Mouse (Mus musculus) lung, postnatal 0 days (tissue): Measurements from ENCODE around the gene Usp8. TPM values are rescaled to one million over a fixed set of nuclear protein-coding genes. Genes with fewer than 3 reads are reported as not detected.

Experiments used
- ATAC-seq: fragments of 200-750 bp; cut with Nextera tagmentation; 2 replicates; pipeline ENCODE4 v1.8.0; 2017; ENCODE audit warnings: moderate library complexity
- DNase-seq: peaks from one replicate; pipeline ENCODE4 v3.0.0-alpha.2; 2016; ENCODE audit warnings: low spot score
- H3K27ac ChIP-seq: fragments of 300-500 bp; sonication (generic); 2 replicates; pipeline ENCODE4 v1.5.1; 2014; ENCODE audit warnings: antibody characterized with exemption, mild to moderate bottlenecking, low read length, mixed read lengths
- H3K27me3 ChIP-seq: fragments of 300-500 bp; sonication (generic); replicated peaks from 2 replicates; pipeline ENCODE4 v1.6.1; 2014; ENCODE audit warnings: low read length, mixed read lengths; ENCODE audit not compliant: insufficient read depth
- H3K36me3 ChIP-seq: fragments of 300-500 bp; sonication (generic); 2 replicates; pipeline ENCODE4 v1.6.1; 2014; ENCODE audit warnings: low read length, mixed read lengths; ENCODE audit not compliant: insufficient read depth
- H3K4me1 ChIP-seq: fragments of 300-500 bp; sonication (generic); 2 replicates; pipeline ENCODE4 v1.6.1; 2014; ENCODE audit warnings: antibody characterized with exemption, low read depth, low read length, mixed read lengths; ENCODE audit not compliant: insufficient read depth
- H3K4me2 ChIP-seq: fragments of 300-500 bp; sonication (generic); replicated peaks from 2 replicates; pipeline ENCODE4 v1.6.1; 2014; ENCODE audit warnings: low read depth, mild to moderate bottlenecking, low read length, moderate library complexity, mixed read lengths
- H3K4me3 ChIP-seq: fragments of 300-500 bp; sonication (generic); 2 replicates; pipeline ENCODE4 v1.5.1; 2014; ENCODE audit warnings: low read depth, low read length
- H3K9ac ChIP-seq: fragments of 300-500 bp; sonication (generic); replicated peaks from 2 replicates; pipeline ENCODE4 v1.6.1; 2014; ENCODE audit warnings: low read depth, mild to moderate bottlenecking
- H3K9me3 ChIP-seq: fragments of 300-500 bp; sonication (generic); 2 replicates; pipeline ENCODE4 v1.6.1; 2016; ENCODE audit warnings: low read length, mixed read lengths
- CTCF ChIP-seq: IDR thresholded peaks from 2 replicates; pipeline ENCODE4 v1.5.1; 2016; ENCODE audit warnings: antibody characterized with exemption, mild to moderate bottlenecking
- EP300 ChIP-seq: IDR thresholded peaks from 2 replicates; pipeline ENCODE4 v1.6.1; 2016; ENCODE audit warnings: antibody characterized with exemption, mild to moderate bottlenecking, control low read depth
- WGBS: fragments of 180-500 bp; shearing (Covaris S2); extraction: QIAGEN DNeasy Blood & Tissue Kit; methylation state at CpG from one replicate; pipeline ENCODE4 v1.1.7; 2014; 5-methylcytosine and 5-hydroxymethylcytosine counted together
- polyA plus RNA-seq: library from polyadenylated mRNA; unstranded; fragments of >200 nt; fragmentation: Nextera tagmentation; extraction: Ambion mirVana; gene quantifications from 2 replicates; pipeline ENCODE4 v1.2.1, GENCODE M21; 2015

The Usp8 gene
- polyA plus RNA-seq = 36.9 and 45.6 TPM in 2 replicates

DNA sequence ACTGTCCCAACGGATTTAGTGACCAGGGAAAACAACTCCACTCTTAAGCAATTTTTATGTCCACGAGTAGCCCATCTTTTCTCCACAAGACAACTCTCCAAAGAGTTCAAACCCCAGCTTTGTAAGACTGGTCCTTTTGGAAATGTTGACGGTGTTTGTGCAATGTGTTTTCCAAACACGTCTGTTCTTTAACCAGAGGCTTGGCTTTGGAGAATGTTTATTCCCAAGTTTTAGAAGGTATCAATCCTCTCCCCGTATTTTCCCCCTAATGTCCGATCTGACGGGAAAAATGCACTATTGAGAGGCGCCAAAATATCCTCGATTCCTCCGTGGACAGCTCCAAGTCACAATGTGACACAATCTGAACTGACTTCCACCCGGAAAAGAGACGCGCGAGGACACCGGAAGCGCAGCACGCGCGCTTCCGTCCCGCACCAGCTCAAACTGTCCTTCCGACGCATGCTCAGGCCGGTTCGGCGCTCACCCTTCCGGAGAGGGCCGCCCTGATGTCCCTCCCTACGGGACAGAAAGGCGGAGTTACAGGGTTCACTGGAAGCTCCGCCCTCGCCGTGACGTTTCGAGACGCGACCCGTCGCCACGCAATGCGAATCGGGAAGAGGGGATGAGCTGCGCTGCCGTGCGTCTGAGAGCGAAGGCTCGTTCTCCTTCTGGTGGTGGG, at the start of gene Usp8:
Usp8 (plus strand) TSS at position 570 of the 679 bp plus-strand sequence.
- WGBS = 2% methylated on average over 47 of the region's 47 CpGs

DNA sequence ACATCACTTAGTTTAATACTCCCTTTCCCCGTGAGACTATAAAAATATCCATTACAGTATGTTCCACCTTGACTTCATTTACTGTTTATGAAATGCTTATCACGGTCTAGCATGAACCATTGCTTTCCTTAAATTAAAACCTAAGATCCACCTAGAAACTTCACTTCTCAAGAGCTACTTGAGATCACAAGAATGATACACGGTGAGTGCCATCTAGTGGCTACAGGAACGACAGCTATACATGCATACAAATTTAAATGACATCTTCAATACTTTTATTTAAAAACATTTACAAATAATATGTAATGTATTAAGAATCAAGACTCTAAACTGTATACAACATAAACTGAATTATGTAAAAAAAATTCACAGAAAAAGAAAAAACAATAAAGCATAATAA, 43.6 kb upstream of the Usp8 start:
- ATAC-seq (peak; percentile 57), DNase-seq (peak; percentile 87)
- no peaks in the 10 kb centered on the region for H3K36me3 ChIP-seq
- H3K4me2 ChIP-seq = no peak overlapping the region
- TF ChIP-seq CTCF = peak; percentile 75
- no peak for TF ChIP-seq EP300
- H3K27ac ChIP-seq = no peak overlapping the region
- H3K9me3 ChIP-seq = no peaks in the 10 kb centered on the region
- H3K4me1 ChIP-seq = no peaks in the 10 kb centered on the region
- no peak overlapping the region for H3K9ac ChIP-seq
- H3K27me3 ChIP-seq = no peaks in the 10 kb centered on the region
- H3K4me3 ChIP-seq = no peak overlapping the region
- 35% methylated on average over 4 of the region's 4 CpGs for WGBS

More for the DNA sequence above, at the start of gene Usp8:
- peak within 1 kb of the TSS; percentile 84 for H3K27ac ChIP-seq
- H3K4me3 ChIP-seq = peak within 1 kb of the TSS; percentile 92
- H3K27me3 ChIP-seq = no peaks in the 10 kb centered on the region
- H3K9me3 ChIP-seq = no peaks in the 10 kb centered on the region
- peak within 1 kb of the TSS; percentile 59 for H3K4me2 ChIP-seq
- H3K36me3 ChIP-seq = no peaks in the 10 kb centered on the region
- DNase-seq (peak; percentile 99), ATAC-seq (peak; percentile 100)
- TF ChIP-seq CTCF = peak; percentile 35; the same call in 1 of the 2 replicates
- 0 out of 2 replicates have a peak, but pooled peaks have one; percentile 57 for TF ChIP-seq EP300
- H3K9ac ChIP-seq = peak within 1 kb of the TSS; percentile 82
- H3K4me1 ChIP-seq = no peaks in the 10 kb centered on the region

DNA sequence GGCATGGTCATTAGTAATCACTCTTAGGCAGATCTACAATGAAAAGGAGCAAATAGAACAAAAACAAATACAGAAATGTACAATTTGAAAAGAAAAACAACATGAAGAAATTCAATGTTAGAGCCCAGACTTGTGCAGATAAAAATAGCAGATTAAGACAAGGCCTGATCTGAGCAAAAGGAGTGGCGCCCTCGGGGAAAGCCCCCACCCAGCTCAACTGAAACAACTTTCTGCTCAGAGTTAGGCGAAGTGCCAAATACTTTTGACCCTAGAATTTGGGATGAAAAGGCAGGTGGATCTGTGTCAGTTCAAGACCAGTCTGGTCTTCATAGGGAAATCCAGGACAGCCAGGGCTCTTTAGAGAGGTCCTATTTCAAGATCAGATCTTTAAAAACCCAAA, 41.1 kb upstream of the Usp8 start:
- Histone ChIP-seq H3K4me3 (no peak overlapping the region), H3K4me1 (no peaks in the 10 kb centered on the region), H3K27ac (no peak overlapping the region), H3K9me3 (no peaks in the 10 kb centered on the region), H3K36me3 (no peaks in the 10 kb centered on the region), H3K9ac (no peak overlapping the region), H3K27me3 (no peaks in the 10 kb centered on the region), H3K4me2 (no peak overlapping the region)
- DNase-seq (no peak), ATAC-seq (no peak)
- WGBS = 82% methylated on average over 3 of the region's 3 CpGs
- TF ChIP-seq CTCF (no peak), EP300 (no peak)

DNA sequence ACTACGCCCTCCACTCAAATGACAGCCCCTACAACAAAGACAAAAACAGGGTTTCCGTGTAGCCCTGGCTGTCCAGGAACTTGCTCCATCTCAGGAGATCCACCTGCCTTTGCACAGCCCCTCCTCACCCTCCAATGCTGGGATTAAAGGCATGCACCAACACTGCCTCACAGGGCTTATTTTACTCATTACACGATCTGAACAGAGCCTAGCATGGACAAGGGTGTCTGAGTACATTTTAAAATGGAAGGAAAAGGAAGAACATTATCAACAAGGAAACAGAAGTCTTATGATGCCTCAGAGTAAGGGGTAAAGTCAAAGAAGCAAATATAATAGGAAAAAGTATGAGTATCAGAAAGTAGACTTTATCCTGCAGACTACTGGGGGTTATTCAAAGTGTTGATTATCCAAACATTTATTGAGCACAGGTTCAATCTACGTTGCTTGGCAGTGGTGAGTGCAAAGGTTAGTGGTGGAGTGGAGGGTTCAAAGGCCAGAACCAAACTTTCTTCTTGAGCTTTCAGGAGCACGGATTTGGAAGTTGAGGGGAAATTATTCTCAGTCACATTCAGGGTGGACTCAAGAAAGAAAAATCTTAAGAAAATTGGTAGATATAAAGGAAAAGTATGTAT, 38.4 kb upstream of the Usp8 start:
- WGBS = 81% methylated on average over 5 of the region's 5 CpGs
- no peaks in the 10 kb centered on the region for H3K36me3 ChIP-seq

DNA sequence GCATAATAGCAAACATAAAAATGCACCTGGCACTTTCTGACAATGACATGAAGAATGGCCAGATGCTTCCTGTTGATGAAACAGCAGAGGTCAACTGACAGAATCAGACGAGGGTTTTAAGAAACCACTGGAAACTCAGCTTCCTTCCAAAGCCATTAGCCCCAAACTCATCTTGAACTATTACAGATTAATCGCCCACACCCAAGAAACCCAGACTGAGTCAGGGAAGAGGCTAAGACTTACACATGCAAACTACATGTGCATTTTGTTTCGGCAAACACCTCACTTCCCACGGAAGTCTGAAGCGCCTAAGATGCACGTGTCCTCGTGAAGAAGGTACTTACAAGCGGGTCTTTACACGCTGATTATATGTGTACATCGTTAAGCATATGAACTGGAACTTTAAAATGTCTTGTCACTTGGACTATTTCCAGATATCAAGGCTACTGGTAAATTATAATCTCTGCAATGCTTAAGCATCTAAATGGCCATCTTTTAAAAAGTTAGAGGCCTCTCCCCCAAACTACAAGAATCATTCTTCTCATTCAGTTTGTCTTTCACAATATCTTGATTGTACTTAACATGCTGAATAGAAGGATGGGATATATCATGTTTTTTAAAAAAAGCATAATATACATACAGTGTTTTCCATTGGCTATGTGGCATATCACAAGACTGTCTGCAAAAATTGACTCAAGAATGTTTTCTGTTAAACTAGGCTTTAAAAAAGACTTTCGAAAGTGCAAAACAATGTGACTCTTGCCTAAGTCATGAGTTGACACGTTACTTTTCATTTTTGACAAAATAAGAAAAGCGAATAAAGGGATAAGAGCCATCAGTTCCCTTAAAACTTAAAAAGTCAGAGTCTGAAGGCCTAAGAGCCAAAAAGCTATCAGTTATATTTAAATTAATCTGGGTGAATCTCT, 33.5 kb upstream of the Usp8 start:
- H3K4me1 ChIP-seq = peaks cover 21% of the 10 kb centered on the region
- no peak for TF ChIP-seq EP300
- no peak for TF ChIP-seq CTCF
- H3K4me3 ChIP-seq = peak overlapping the region; percentile 100
- peak overlapping the region; percentile 99 for H3K9ac ChIP-seq
- no peaks in the 10 kb centered on the region for H3K9me3 ChIP-seq
- DNase-seq (peak; percentile 30), ATAC-seq (no peak)
- H3K4me2 ChIP-seq = peak overlapping the region; percentile 81
- H3K27ac ChIP-seq = peak overlapping the region; percentile 100
- H3K36me3 ChIP-seq = no peaks in the 10 kb centered on the region
- H3K27me3 ChIP-seq = no peaks in the 10 kb centered on the region
- 33% methylated on average over 13 of the region's 13 CpGs for WGBS

More for the DNA sequence above, 38.4 kb upstream of the Usp8 start:
- H3K9ac ChIP-seq = no peak overlapping the region
- H3K9me3 ChIP-seq = no peaks in the 10 kb centered on the region
- no peak overlapping the region for H3K4me2 ChIP-seq
- peaks cover 11% of the 10 kb centered on the region for H3K4me1 ChIP-seq
- no peaks in the 10 kb centered on the region for H3K27me3 ChIP-seq
- H3K27ac ChIP-seq = no peak overlapping the region
- H3K4me3 ChIP-seq = no peak overlapping the region
- ATAC-seq (no peak), DNase-seq (no peak)
- no peak for TF ChIP-seq CTCF
- TF ChIP-seq EP300 = no peak
